Mouse (Mus musculus) neural tube, embryonic 11.5 days (tissue): ENCODE data around the gene Neb. TPM values are rescaled to one million over a fixed set of nuclear protein-coding genes. Genes with fewer than 3 reads are reported as not detected.
"Not testable (repeated sequence)": the region's sequence is repeated elsewhere in the genome, so short reads cannot be mapped to it uniquely, and the experiment has no call there.

Experiments
- ATAC-seq: fragments of 200-750 bp; cut with Nextera tagmentation; 2 replicates; pipeline ENCODE4 v1.8.0; 2017; ENCODE audit warnings: moderate number of reproducible peaks, mild to moderate bottlenecking, moderate TSS enrichment, moderate library complexity; ENCODE audit not compliant: insufficient read depth, low FRiP score, low TSS enrichment
- DNase-seq: peaks from one replicate; pipeline ENCODE4 v3.0.0-alpha.2; 2015; ENCODE audit warnings: low spot score
- H3K27ac ChIP-seq: fragments of 300-500 bp; sonication (generic); 2 replicates; pipeline ENCODE4 v1.5.1; 2014; ENCODE audit warnings: low read depth, mild to moderate bottlenecking, low read length
- H3K27me3 ChIP-seq: fragments of 300-500 bp; sonication (generic); 2 replicates; pipeline ENCODE4 v1.6.1; 2014; ENCODE audit warnings: mild to moderate bottlenecking, low read length, mixed read lengths; ENCODE audit not compliant: control insufficient read depth, insufficient read depth
- H3K36me3 ChIP-seq: fragments of 300-500 bp; sonication (generic); 2 replicates; pipeline ENCODE4 v1.6.1; 2014; ENCODE audit warnings: mild to moderate bottlenecking, low read length, moderate library complexity, mixed read lengths; ENCODE audit not compliant: control insufficient read depth, insufficient read depth
- H3K4me1 ChIP-seq: fragments of 300-500 bp; sonication (generic); 2 replicates; pipeline ENCODE4 v1.6.1; 2014; ENCODE audit warnings: low read length, mixed read lengths; ENCODE audit not compliant: control insufficient read depth, insufficient read depth
- H3K4me2 ChIP-seq: fragments of 300-500 bp; sonication (generic); 2 replicates; pipeline ENCODE4 v1.6.1; 2014; ENCODE audit warnings: low read depth, mild to moderate bottlenecking, moderate library complexity
- H3K4me3 ChIP-seq: fragments of 300-500 bp; sonication (generic); 2 replicates; pipeline ENCODE4 v1.5.1; 2014; ENCODE audit warnings: low read depth, low read length
- H3K9ac ChIP-seq: fragments of 300-500 bp; sonication (generic); 2 replicates; pipeline ENCODE4 v1.6.1; 2014; ENCODE audit warnings: mild to moderate bottlenecking, low read length
- H3K9me3 ChIP-seq: fragments of 300-500 bp; sonication (generic); 2 replicates; pipeline ENCODE4 v1.6.1; 2016; ENCODE audit warnings: low read length; ENCODE audit not compliant: control insufficient read depth
- WGBS: fragments of 180-500 bp; shearing (Covaris S2); extraction: QIAGEN DNeasy Blood & Tissue Kit; methylation state at CpG from one replicate; pipeline ENCODE4 v1.1.7; 2014; 5-methylcytosine and 5-hydroxymethylcytosine counted together
- polyA plus RNA-seq: library from polyadenylated mRNA; unstranded; fragments of >200 nt; fragmentation: Nextera tagmentation; extraction: Ambion mirVana; gene quantifications from 2 replicates; pipeline ENCODE4 v1.2.1, GENCODE M21; 2014

Gene Neb
- polyA plus RNA-seq, 1 experiment from 2014 or later: 16.7 TPM

GRCm38 (mm10) chr2:52177184-52177583 is 201.1 kb downstream of the Neb start:
- Histone ChIP-seq H3K9ac (no peak overlapping the region), H3K27ac (no peak overlapping the region), H3K4me1 (no peaks in the 10 kb centered on the region), H3K4me3 (no peak overlapping the region), H3K27me3 (no peaks in the 10 kb centered on the region), H3K36me3 (no peaks in the 10 kb centered on the region), H3K9me3 (no peaks in the 10 kb centered on the region), H3K4me2 (no peak overlapping the region)
- WGBS: 92% methylated on average over 7 of the region's 7 CpGs
- ATAC-seq (no peak), DNase-seq (no peak)

GRCm38 (mm10) chr2:52176537-52176936 is 201.7 kb downstream of the Neb start:
- ATAC-seq: no peak
- WGBS: 71% methylated on average over 8 of the region's 8 CpGs

GRCm38 (mm10) chr2:52174951-52175350 is 203.3 kb downstream of the Neb start:
- DNase-seq (no peak), ATAC-seq (no peak)
- H3K27ac ChIP-seq: no peak overlapping the region
- H3K36me3 ChIP-seq: no peaks in the 10 kb centered on the region
- H3K4me3 ChIP-seq: no peak overlapping the region
- H3K27me3 ChIP-seq: no peaks in the 10 kb centered on the region
- H3K9me3 ChIP-seq: no peaks in the 10 kb centered on the region
- no peak overlapping the region for H3K9ac ChIP-seq
- H3K4me2 ChIP-seq: no peak overlapping the region
- WGBS: 94% methylated on average over 4 of the region's 4 CpGs
- H3K4me1 ChIP-seq: no peaks in the 10 kb centered on the region

More at GRCm38 (mm10) chr2:52176537-52176936, 201.7 kb downstream of the Neb start:
- no peak overlapping the region for H3K9ac ChIP-seq
- no peaks in the 10 kb centered on the region for H3K9me3 ChIP-seq
- no peak for DNase-seq
- no peak overlapping the region for H3K4me3 ChIP-seq
- no peak overlapping the region for H3K27ac ChIP-seq
- H3K4me2 ChIP-seq: no peak overlapping the region
- H3K4me1 ChIP-seq: no peaks in the 10 kb centered on the region
- no peaks in the 10 kb centered on the region for H3K27me3 ChIP-seq
- no peaks in the 10 kb centered on the region for H3K36me3 ChIP-seq

GRCm38 (mm10) chr2:52169243-52170005 is 208.8 kb downstream of the Neb start:
- Histone ChIP-seq H3K9ac (no peak overlapping the region), H3K9me3 (no peaks in the 10 kb centered on the region), H3K4me1 (no peaks in the 10 kb centered on the region), H3K4me3 (no peak overlapping the region), H3K27ac (no peak overlapping the region), H3K36me3 (no peaks in the 10 kb centered on the region), H3K27me3 (no peaks in the 10 kb centered on the region), H3K4me2 (no peak overlapping the region)
- DNase-seq: no peak
- WGBS: 91% methylated on average over 7 of the region's 7 CpGs
- no peak for ATAC-seq

- Histone ChIP-seq H3K36me3 (no peaks in the 10 kb centered on the region), H3K4me2 (no peak overlapping the region), H3K9ac (no peak overlapping the region), H3K9me3 (no peaks in the 10 kb centered on the region), H3K4me1 (no peaks in the 10 kb centered on the region), H3K27me3 (no peaks in the 10 kb centered on the region), H3K27ac (no peak overlapping the region), H3K4me3 (no peak overlapping the region)
- ATAC-seq: no peak
- WGBS: 72% methylated on average over 3 of the region's 3 CpGs
- DNase-seq: no peak
Measured at GRCm38 (mm10) chr2:52153064-52153463, 225.2 kb downstream of the Neb start.

GRCm38 (mm10) chr2:52133351-52133750 is 244.9 kb downstream of the Neb start:
- WGBS: 96% methylated on average over 2 of the region's 2 CpGs
- Histone ChIP-seq H3K36me3 (no peaks in the 10 kb centered on the region), H3K4me1 (no peaks in the 10 kb centered on the region), H3K9me3 (no peaks in the 10 kb centered on the region), H3K4me3 (no peak overlapping the region), H3K4me2 (no peak overlapping the region), H3K27ac (no peak overlapping the region), H3K27me3 (no peaks in the 10 kb centered on the region), H3K9ac (no peak overlapping the region)
- ATAC-seq (no peak), DNase-seq (no peak)

- DNase-seq, H3K9ac ChIP-seq, ATAC-seq, H3K27ac ChIP-seq, H3K36me3 ChIP-seq, H3K4me1 ChIP-seq, H3K4me3 ChIP-seq, H3K27me3 ChIP-seq, H3K9me3 ChIP-seq, H3K4me2 ChIP-seq: not testable (repeated sequence)
- WGBS: 97% methylated on average over 20 of the region's 20 CpGs
Measured at GRCm38 (mm10) chr2:52131370-52131769, 246.9 kb downstream of the Neb start.

GRCm38 (mm10) chr2:52114086-52114485 is 264.2 kb downstream of the Neb start:
- Histone ChIP-seq H3K4me3 (no peak overlapping the region), H3K4me1 (no peaks in the 10 kb centered on the region), H3K4me2 (no peak overlapping the region), H3K27me3 (no peaks in the 10 kb centered on the region), H3K9me3 (no peaks in the 10 kb centered on the region), H3K36me3 (peaks cover 14% of the 10 kb centered on the region), H3K27ac (no peak overlapping the region), H3K9ac (no peak overlapping the region)
- no peak for ATAC-seq
- WGBS: 69% methylated on average over 1 of the region's 1 CpGs
- DNase-seq: no peak
